Mouse (Mus musculus) liver, adult 2 months (tissue): ENCODE results near the gene Tshz2.

Experiments
- CTCF ChIP-seq: fragments of 200-500 bp; IDR thresholded peaks from 2 replicates; pipeline ENCODE4 v1.5.1; 2011; ENCODE audit warnings: low read depth, low read length, control low read depth
- POLR2A ChIP-seq: fragments of 200-500 bp; IDR thresholded peaks from 2 replicates; pipeline ENCODE4 v1.6.1; 2011; ENCODE audit warnings: low read length, control low read depth; ENCODE audit not compliant: insufficient read depth; ENCODE audit errors: extremely low read depth

- no peak for TF ChIP-seq CTCF
- TF ChIP-seq POLR2A = no peak
Observed at GRCm38 (mm10) chr2:170039772-170040171, 407.0 kb downstream of the Tshz2 start.
